Mouse (Mus musculus): Measurements from ENCODE around the gene Akap9.
"Not testable (repeated sequence)": the region's sequence is repeated elsewhere in the genome, so short reads cannot be mapped to it uniquely, and the experiment has no call there.

Gene Akap9

DNA sequence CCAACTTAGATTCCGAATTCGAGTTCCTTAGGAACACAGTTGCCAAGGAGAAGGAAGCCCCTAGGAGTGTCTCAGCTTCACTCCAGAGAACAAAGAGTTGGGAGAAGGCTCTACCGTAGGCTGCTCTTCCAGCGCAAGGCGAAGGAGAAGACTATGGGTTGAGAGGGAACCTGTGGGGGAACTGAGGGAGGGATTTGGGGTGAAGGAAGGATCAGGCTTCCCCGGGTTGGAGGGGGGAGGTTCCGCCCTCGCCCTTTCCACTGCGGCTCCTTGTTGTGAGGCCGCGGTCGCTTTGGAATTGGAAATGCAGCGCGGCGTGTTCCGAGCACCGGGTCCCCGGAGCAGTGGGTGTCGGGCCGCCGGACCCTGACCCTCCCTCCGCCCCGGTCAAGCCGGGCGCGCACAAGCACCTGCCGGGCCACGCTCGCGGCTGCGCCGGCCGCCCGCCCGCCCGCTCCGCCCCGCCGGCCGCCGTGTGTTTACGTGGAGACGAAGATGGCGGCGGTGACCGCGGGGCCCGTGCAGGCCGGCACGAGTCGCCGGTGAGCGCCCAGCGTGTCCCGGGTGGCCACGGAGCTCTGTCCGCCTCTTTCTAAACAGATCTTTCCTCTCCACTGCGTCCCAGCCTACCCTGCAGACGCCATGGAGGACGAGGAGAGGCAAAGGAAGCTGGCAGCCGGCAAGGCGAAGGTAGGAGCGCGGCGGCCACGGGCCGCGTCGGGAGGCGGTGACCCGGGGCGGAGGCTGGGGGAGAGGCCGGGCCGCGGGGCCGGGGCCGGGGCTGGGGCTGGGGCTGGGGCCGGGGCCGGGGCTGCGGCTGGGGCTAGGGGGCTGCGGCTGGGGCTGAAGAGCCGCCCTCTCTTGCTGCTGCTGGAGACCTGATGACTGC is at the start of gene Akap9:
TSS of gene Akap9 (plus strand) at position 254 of the 889 bp plus-strand sequence.
- peak; percentile 14 to 54 for DNase-seq (ENCODE audit: low spot score in 2 of 2)

DNA sequence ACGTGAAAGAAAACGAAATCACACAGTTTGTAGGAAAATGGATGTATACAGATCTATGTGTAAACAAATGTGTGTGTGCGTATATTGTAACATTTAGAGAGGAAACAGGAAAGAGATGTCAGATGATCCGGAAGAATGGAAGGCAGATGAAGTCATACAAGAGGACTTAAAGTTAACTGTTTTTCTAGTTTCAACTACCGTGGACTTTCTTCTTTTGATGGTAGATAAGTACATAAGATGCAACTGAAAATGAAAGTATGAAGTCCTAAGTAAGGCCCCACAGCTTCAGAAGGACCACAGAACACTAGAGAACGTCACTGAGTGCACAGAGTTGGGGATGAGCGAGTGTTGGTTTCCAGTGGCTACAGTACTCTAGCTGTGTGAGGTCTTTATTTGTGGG is 41.0 kb upstream of the Akap9 start:
- DNase-seq (ENCODE audit: low spot score in 2 of 2): not testable (repeated sequence)

DNA sequence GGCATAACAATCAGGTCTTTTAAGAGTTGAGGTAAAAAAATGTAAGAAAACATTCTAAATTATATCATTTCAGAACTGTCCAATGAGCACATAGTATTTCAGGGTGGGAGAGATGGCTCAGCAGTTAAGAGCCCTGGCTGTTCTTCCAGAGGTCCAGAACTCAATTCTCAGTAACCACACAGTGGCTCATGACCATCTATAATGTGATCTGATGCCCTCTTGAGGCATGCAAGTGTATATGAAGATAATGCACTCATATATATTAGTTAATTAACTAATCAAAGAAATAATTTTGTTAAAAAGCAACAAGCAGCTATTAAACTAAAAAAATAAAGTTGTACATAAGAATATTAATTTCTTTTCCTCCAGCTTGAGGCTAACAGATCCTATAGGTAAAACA is 38.7 kb upstream of the Akap9 start:
- DNase-seq (ENCODE audit: low spot score in 2 of 2): no peak

DNA sequence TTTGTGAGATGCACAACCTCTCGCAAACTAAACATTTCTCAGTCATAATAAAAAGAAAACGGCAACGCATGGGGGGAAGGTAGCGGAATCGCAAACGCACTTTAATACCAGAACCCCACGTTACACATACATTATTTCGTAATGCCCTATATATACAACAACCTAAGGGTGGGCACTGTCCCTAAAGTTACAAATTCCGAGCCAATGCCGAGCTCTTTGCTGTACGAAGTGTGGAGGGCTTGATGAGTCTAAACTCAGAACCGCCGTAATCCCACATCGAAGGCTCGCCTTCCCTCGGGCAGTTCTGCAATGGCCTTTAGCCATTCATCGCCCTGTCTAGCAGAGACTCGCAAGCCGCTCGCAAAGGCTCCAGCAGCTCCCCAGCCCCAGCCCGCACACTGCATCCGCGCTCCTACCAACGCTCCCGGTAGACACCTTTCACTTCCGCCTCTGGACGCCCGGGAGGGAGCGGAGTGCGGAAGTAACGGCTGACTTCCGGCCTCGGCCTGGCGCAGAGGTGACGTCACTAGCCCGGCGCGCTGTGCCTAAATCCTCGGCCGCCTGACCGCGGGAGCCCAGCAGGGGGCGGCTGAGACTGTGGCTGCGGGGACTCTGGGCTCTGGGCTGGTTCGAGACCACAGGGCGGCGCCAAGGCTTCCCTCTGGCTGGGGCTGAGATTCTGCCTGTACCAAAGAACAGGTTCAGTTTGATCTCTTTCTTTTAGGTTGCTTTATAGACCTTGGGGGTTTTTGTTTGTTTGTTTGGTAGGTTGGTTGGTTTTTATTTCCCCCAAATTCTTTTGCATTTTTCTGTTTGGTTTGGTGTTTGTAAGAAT is 34.2 kb upstream of the Akap9 start, which contains the start of gene Mterf1a:
TSS of gene Mterf1a (minus strand) at position 475 of the 835 bp plus-strand sequence.
- DNase-seq (ENCODE audit: low spot score in 2 of 2): peak; percentile 18 to 31

DNA sequence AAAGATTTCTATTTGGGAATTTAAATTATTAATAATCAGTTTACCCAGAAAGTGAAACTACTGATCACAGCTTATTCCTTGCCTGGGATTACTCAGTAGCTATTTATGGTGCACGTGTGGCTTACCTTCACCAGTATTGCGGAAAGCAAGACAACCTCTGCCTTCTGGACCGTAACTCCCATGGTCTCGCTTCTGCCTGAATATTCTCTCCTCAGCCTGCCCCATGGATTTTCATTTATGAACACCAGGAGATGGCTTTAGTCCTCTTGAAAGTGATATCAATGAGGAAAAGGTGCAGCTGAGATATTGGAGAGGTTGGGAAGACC is 33.6 kb upstream of the Akap9 start:
- not testable (repeated sequence) for DNase-seq (ENCODE audit: low spot score in 2 of 2)

DNA sequence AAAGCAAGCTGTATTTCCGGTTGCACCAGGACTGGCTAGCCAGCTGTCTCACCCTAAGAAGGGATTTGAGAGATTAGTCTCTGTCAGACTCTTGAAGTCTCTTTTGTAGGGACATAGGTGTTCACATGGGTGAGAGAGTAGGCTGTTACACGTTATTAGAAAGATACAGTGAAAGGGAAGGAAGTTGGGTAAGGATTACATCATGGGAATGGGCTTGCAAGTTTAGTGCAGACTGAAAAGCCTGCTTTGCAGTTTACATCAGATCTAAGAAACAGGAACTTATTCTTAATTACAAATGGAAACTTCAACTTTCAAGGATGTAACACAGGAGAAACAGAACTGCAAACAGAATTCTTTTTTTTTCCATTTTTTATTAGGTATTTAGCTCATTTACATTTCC is 22.4 kb upstream of the Akap9 start:
- no peak for DNase-seq (ENCODE audit: low spot score in 2 of 2)

DNA sequence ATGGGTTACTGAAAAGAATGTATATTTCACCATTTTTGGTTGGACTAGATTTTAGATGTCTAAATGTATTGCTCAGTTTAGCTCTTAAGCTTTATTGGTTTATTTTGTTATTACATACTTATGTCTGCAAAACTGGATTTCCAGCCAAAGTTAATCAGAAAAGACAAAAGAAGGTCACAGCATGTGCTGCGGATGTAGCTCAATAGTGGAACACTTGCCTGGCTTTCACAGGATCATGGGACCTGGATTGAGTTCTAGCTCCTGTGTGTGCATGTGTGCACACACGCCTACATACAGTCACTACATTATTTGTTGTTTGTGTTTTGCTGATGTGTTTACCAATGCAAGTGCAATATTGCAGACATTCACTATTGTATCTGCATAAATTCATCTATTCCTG is 5.5 kb upstream of the Akap9 start:
- no peak for DNase-seq (ENCODE audit: low spot score in 2 of 2)

DNA sequence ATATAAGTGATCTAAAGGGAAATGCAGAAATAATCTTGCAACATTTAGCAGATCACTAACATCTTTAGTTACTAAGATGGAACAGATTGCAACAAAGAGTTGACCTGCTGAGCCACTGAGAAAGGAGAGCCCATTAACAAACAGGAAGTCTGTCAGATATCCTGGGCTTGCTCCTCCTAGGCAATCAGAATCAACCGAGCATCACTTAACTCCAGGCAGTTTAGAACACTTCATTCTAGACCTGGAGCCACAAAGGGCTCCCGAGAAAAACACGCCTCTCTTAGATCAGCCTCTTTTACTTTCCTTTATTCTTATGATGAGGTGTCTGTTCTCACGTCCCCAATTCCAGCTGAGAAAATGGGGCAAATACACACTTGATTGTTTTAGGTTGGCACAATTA is 1.2 kb upstream of the Akap9 start:
- no peak for DNase-seq (ENCODE audit: low spot score in 2 of 2)

DNA sequence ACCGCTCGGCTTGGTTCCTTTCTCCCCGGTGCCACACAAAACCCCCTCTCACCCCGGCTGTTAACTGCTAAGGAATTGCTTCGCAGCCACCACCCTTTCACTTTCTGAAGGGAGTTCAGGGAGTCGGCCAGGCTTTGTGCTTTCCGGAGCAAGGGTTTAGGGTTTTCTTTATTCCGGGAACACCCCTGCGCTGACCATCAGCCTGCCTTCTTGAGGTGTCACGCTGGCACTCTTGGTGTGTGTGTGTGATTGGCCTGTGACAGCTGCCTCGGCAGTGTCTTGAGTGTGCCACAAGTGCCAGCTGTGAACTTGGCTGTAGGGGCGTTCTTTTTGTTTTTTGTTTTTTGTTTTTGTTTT is 814 bp downstream of the Akap9 start:
- DNase-seq (ENCODE audit: low spot score in 2 of 2): peak in 1 of 2 experiments; percentile 22

DNA sequence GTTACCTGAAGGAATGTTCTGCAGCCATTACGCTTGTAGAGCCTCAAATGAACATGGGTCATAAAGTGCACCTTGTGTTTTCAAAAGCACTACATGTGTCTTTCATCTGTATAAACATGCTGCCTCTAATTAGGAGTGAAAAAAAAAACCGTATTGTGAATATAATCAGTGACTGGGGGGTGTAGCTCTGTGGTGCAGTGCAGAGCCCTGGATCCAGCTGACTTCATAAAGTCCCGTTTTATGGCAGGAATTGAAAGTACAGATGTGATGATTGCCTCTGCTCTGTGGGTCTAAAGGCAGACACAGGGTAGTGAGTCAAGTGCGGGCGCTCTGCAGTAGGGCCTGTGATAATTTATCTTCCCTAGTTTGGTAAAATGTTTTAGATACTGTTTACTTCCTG is 2.9 kb downstream of the Akap9 start:
- DNase-seq (ENCODE audit: low spot score in 2 of 2): no peak

DNA sequence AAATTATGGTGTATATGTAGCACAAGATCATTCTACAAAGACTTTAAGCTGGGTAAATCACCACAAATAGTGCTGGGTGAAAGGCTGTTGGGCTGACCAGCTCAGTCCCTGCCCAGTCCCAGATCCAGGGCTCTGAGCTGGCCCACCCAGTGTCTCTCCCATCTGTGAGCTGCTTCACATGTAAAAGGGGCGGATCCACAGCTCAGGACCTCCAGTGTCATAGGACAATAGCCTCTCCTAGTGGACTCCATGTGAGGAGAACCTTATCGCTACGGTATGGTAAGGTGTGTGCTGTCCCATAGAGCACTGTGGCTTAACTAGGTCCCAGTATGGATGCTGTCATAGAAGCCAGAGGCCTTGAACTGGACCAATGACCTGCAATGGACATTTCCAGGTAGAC is 3.8 kb downstream of the Akap9 start:
- no peak for DNase-seq (ENCODE audit: low spot score in 2 of 2)

DNA sequence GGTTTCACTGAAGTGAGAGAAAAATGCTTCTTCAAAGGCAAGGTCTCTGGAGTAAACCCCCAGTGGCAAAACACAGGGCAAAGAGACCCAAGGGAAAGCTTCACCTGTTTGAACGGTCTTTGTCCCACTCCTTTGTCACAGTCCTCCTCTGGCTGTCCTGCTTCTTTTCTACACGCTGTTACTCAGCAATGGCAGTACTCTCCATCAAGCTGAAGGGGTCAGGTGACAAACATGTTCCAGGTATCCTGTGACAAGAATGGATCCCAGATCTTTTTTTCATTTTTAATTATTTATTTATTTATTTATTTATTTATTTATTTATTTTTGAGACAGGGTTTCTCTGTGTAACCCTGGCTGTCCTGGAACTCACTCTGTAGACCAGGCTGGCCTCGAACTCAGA is 5.7 kb downstream of the Akap9 start:
- no peak for DNase-seq (ENCODE audit: low spot score in 2 of 2)

DNA sequence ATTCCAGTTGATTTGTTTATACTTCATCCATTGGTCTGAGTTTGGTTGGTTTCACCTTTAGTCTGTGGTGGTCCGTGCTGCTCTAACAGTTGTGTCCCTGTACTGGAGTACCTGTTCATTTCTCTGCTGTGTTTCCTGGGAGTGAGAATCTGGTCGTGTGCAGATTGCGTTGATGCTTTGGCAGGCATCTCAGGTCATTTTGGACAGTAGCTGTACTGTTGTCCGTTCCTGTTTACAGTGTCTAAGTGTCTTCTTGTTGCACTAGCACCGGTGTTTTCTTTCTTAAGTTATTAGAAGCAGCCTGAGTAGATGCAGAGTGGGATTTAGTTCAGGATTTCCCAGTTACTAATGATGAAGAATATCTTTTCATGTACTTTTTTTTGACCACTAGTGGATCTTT is 7.4 kb downstream of the Akap9 start:
- no peak for DNase-seq (ENCODE audit: low spot score in 2 of 2)

DNA sequence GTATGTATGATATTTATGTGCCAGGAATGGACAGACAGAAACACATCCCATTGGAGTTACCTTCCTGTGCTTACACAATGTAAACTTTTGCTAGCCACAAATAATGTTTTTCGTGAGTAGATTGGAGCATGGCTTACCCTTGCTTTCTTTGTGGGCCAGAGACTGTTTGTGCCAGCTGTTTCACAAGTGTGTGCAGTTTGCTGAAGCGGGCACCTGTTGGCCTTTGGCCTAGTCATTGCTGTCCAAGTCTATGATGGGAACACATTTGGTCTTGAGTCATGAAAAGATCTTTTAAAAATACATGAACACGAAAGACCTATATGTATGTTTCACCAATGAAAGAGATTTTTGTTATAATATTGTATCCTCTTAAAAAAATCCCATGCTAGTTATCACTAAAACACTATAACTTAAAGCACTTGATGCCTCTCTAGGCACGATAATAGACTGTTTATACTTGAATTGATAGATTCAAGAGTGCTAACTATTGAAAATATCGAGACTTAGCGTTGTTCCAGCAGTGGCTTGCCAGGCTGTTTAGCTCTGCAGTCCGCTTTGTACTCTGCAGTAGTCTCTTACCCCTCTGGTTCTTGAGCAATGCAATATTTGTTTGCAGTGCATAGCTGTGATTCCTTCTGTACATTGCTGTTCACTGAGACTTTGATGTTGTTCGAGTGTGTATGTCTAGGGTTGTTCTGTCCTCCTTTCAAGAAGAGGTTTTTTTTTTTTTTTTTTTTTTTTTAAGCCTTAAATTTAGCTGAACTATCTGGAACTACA is 8.1 kb downstream of the Akap9 start:
- no peak for DNase-seq (ENCODE audit: low spot score in 2 of 2)

DNA sequence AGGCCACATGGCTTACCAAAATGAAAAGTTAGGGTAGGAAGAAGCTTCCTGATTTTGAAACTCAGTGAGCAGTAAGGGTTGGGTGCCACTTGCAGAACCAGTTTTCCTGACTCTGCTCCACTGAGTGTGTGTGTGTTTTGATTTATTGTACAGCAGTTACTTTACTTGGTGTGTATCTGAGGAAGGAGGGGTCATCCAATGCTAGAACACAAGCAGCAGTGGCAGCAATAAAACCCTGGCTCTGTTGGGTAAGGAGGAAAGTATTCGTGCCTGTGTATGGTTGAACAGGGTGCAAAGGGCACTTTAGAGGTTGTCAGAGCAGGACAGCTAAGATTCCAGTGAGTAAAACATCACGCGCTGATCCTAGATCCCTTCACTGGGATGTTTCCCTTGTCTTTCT is 11.1 kb downstream of the Akap9 start:
- DNase-seq (ENCODE audit: low spot score in 2 of 2): no peak

DNA sequence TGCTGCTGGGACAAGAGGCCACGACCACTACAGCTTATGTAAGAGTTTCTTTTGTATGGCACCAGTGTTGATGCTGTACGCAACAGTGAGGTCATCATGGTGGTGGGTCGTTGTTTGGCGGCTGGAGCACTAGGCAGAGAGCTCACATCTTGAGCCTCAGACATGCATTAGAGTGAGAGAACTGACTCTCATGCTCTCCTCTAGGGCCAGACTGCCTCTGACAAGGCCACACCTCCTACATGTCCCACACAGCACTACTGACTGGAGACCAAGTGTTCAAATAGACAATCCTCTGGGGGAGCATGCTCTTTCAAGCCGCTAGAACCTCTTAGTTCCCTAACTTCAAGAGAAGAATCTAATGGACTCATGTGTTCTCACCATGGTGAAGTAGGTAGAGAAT is 11.5 kb downstream of the Akap9 start:
- DNase-seq (ENCODE audit: low spot score in 2 of 2): no peak

DNA sequence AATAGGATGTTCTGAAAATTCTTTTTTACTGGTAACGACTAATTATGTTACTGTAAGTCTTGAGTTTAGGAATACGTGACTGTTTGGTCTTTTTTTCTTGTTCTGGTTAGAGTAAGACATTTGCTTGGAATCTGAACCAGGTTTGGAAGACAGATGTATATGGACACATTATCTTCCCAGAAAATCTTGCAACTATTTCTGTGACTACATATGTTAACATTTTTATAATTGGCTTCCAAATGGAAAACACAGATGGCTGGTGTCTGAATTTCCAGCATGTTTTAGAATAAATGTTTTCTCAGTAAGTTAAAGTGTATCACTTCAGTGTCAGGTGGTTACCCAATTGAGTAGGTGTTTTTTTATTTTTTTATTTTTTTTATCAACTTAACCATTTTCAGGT is 13.4 kb downstream of the Akap9 start:
- no peak for DNase-seq (ENCODE audit: low spot score in 2 of 2)

DNA sequence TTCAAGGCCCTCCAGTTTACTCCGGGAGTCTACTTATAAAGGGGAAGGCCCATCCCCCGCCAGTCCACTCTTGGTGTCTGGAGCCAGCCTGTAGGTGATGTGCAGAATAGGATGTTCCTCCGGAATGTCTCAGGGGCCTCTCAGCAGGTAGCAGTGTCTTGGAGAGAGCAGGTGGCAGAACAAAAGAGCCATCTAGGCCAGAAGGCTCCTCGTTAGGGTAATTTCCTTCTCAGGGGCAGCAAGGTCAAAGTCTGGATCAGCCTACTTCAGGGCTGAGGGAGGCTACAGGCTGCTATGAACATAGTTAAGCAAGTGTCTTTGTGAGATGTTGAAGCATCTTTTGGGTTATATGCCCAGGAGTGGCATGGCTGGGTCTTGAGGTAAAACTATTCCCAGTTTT is 15.3 kb downstream of the Akap9 start:
- not testable (repeated sequence) for DNase-seq (ENCODE audit: low spot score in 2 of 2)

DNA sequence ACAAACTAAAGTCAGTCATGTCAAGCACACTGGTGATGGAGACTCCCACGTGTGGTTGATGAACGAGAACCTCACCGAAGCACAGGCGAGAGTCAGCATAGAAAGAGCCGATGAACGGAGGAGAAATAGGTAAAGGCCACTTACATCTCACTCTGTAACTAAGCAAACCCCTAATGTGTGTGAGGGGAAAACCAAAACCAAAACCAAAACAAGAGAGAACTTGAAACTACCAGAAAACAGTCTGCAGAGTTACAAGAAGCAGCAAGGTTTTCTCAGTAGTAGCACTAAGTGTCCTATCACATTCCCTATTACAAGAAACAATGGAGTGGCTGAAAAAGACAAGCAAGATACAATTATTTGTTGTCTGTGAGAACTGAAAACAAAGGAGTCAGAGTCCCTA is 24.6 kb downstream of the Akap9 start:
- no peak for DNase-seq (ENCODE audit: low spot score in 2 of 2)

DNA sequence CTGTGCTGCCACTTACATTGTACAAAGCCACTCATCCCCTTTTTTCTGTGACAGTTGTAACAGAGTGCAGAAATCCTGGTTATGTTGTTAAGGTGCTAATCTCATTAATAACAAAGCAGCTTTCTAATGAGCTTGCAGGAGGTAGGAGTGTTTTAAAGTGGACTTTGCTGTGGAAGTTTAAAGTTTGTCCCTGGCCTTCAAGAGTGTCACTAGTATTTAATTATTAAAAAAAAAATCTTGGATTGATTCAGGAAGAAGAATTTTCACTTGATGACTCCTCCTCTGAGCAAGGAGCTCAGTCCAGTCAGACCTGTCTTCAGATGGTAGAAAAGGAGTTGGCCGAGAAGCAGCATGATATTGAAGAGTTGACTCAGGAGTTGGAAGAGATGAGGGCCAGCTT is 26.7 kb downstream of the Akap9 start:
- no peak for DNase-seq (ENCODE audit: low spot score in 2 of 2)

DNA sequence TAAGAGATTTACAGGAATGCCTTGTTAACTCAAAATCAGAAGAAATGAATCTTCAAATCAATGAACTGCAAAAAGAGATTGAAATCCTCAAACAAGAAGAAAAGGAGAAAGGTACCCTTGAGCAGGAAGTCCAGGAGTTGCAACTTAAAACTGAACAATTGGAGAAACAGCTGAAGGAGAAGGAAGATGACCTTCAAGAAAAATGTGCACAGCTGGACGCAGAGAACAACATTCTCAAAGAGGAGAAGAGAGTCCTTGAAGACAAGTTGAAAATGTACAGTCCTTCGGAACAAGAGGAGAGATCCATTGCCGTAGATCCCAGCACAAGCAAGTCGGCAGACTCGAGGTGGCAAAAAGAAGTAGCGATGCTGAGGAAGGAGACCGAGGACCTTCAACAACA is 33.4 kb downstream of the Akap9 start:
- no peak for DNase-seq (ENCODE audit: low spot score in 2 of 2)

DNA sequence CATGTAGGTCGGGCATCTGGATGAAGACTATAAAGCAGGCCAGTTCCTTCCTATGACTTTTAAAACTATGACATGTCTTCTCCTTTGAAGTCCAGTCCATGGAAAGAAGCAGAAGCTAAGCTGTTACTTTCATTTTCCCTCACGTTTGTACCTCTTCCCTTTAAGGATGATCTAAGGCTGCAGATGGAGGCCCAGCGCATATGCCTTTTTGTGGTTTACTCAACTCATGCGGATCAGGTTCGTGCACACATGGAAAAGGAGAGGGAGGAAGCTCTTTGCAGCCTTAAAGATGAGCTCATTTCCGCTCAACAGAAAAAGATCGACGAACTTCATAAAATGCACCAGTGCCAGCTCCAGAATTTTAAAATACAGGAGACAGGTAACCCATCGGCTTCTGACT is 40.6 kb downstream of the Akap9 start:
- no peak for DNase-seq (ENCODE audit: low spot score in 2 of 2)

Measured in frontal cortex, postnatal 14 days (tissue).